Mouse (Mus musculus) testis, postnatal 10 days (tissue): ENCODE data around the gene Cenpf.

Source experiments
- DNase-seq: peaks from one replicate; pipeline ENCODE4 v3.0.0; 2021; ENCODE audit warnings: low spot score

Gene Cenpf

DNA sequence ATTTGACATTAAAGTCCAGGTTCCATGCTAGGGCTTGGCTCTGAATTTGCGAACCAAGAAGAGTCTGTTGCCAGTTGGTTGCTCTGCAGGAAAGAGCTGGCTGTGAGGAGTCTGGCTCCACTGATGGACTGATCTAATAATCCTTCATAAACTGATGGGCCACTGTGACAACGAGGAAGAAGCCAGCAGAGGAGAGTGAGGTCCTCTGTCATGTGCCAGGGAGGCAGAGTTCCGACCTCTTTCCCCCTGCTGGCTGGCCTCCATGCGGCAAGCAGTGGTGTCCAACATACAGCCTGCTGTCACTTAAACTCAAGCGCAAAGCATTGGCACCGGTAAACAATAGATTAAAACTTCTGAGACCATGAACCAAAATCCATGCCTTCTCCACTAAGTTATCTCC is 57.9 kb downstream of the Cenpf start:
- DNase-seq, result no peak

DNA sequence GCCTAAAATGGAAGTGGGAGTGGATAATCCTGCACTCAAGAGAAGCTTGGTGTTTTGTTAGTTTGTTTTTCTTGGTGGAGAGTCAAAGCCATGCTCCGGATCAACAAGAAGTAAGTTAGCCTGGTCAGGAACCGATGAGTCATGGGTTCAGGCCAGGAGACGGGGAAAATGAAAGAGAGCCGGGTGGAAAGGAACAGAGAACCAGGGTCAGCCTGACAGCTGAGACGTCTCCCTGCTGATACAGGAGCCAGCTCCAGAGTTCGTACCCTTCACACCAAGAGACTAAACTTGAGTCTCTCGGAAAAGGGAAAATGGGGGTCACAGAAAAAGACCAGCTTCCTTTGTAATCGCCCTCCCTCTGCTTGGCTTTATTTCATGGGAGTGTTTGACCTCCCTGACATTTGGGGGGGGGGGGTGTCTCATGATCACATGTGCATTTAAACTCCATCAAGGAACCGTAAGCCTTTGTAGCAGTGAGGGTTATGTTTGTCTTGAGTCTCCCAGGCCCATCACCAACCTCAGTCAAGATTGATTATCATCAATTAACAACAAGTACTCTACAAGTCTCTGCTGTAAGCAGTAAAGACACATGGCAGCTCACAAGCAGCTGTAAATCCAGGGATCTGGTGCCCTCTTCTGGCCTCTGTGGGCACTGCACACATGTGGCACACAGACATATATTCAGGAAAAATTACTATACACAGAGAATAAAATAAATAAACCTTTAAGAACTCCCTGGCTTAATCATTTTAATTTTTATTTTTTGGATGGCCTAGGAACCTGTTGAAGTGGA is 59.7 kb downstream of the Cenpf start:
- DNase-seq, result peak; percentile 81

DNA sequence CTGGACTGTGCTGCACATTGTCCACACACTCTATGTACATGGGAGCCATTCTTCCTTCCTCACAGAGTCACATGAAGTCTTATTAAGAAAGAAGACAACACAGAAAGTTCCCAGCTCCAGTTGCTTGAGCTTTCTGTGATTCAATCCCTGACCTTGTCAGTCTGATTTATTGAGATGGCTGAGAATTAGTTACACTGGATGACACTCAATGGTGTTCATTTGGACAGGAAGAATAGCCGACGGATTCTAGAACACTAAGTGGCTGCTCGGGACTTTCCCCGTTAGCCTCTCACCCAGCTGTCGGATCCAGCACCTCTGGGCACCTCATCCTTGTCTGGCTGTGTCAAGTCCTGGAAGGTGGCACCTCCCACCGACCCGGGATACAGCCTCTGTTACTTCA is 63.1 kb downstream of the Cenpf start:
- DNase-seq, result no peak

DNA sequence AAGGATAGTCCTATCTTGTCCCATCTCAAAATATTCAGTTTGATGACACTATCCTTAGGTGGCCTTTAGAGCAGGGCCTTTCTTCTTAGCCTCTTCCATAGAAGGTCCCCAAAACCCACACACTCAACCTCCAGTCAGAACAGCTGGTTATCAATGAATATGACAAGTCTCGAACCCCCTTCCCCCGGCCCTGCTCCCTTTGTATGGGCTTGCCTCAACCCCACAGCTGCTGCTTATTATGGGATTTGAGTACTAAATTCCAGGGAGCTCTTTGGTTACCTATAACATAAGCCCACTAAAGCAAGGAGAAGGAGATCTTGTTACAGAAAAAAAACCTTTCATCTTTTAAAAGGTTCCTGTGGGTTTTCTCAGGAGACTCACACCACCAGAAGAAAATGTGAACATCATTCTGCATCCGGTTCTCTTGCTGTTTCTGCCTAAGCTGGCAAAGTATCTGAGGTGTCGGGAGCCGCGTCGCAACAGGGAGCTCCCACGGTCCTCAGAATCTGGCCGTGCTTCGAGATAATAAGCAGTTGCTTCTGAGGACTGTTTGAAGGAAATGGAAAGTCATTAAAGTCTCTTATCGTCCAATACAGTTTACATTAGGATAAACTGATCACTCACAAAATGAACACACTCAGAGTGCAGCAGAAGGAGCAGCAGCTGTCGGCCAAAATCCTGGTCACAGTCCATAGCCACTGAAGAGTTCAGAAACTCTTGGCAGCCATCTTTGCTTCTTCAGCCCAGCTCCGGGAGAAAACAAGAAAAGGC is 68.7 kb downstream of the Cenpf start:
- no peak for DNase-seq

DNA sequence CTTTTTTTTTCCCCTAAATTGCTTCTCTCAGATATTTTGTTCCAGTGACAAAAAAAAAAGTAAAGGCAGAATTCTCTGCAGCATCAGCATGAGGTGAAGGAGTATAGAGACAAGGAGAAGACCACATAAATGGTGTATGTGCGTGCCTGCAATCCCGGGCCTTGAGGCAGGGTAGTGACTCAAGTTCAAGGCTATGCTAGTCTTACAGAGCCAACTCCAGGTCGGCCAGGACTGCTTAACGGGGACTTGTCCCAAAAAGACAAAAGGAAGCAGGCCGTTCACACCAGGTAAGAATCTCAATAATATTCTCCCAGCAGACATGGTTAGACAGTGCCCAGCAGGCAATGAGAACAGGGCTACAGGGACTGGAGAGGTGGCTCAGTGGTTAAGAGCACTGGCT is 70.5 kb downstream of the Cenpf start:
- no peak for DNase-seq

DNA sequence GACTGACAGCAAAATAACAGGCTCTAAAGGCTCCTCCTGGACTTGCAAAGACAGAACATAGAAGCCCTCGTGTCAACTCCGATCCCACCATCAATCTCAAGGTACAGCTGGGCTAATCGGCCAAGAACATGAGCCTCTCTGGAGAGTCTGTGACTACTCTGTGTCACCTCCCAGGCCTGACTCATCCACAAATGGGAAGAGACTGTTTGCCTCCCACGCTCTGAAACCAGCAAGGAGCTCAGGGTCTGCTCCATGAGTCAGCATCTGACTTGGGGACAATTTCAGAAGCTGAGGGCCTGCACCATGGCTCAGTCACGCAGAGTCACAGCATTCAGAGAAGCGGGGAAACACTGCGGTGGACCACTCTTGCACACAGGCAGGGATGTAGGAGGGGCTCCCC is 72.6 kb downstream of the Cenpf start:
- DNase-seq, result no peak

DNA sequence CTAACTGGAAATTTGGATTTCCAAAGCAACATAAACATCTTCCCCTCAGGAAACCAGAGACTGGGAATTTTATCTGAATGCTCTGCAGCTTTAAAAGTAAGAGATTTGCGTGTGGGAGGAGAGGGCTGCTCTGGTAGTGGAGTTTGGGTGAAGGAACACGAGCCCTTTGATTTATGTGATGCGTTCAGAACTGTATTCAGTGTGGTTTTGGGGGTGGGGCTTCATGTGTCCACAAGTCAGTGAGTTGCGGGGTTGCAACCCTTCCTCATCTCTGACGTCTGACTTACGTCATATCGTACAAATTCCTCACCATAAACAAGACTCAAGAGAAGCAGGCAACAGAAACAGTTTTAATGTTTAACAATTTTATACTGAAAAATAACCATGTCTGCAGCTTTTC is 74.8 kb downstream of the Cenpf start:
- no peak for DNase-seq

DNA sequence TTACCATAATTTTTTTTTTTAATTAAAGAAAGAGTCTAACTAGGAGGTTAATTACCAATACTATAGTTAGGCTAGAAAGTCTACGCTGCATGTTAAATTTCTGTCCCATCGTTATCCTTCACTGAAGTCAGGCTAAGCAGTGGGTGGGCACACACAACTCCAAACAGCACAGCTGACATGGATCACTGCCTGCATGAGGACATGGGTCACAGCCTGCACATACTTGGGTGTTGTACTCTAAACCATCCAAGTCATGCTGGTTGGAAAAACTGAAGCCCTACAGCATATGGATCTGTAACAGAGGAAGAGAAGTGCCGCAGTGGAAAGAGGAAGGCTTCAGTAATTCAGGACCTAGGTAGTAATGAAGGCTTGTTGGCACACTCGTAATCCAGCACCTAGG is 76.1 kb downstream of the Cenpf start:
- no peak for DNase-seq

DNA sequence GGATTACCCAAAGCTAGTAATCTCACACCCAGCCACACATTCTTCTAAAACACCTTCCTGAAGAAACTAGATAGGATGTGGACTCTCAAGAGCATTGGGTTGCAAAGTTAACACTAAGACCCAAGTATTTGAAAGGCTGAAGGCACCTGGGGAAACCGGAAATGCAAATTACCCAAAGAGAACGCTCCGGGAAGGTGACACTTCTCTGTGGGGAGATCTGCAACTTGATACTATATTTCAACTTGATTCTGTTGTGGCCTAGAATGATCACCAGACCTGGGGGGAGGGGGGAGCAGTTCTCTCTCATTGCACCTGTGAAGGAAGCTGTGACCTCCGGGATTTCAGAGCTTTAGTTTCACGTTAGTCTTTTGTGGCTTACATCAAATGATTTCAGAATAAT is 79.2 kb downstream of the Cenpf start:
- DNase-seq, result no peak

DNA sequence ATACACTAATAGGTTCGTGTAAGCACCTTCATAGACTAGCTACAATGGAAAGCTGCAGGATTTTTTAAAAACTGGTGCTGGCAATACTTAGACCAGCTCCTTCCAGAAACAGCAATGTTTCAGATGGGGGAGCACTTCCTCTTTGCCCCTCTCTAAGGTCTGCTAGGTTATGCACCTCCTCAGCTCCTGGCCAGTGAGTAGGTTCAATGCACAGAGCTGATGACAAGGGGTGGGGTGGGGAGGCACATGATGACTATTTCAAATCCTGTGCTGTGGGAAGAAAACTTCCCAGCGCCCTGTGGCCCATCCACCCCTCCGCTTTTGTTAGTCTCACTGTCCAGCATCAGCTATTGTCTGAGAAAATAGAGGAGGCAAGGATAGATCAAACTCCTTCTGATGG is 79.8 kb downstream of the Cenpf start:
- DNase-seq, result no peak

DNA sequence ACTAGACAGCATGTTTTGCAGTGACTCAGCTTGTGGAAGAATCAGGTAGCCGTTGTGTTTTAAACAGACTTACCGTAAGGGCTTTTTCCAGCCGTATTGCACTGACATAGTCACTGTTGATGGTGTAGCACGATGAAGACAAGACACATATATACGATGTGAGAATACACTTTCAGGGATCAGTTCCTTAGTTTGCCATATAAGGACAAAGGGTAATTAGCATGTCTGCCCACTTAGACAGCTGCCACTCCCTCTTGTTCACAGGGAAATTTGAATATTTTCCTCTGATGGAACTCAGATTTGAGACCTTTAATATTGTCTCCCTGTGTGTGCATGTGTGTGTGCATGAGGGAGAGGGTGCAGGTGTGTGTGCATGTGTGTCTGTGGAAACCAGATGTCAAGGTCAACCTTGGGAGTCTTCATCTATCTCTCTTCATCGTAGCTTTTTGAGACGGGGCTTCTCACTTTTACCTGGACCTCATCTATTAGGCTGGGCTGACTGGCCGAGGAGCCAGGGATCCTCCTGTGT is 82.2 kb downstream of the Cenpf start:
- DNase-seq, result no peak

DNA sequence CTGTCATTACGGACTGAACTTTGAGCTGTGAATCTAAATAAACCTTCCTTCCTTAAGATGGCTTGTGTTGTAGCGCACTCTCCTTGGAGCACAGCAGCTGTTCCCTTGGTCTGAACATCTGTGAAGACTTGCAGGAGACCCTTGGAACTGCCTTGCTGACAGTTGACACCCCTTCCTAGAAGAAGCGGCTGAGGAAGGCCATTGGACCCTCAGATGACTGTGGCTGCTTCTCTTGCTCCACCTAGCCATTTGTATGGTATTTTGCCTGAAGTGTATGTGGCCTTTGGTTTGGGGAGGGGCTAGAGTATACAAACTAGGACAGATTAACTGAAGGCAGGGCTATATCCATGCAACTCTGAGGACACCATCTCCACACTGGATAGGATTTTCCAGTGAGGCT is 90.8 kb downstream of the Cenpf start:
- no peak for DNase-seq
